Mouse (Mus musculus): ENCODE data around the gene Pcbp2. TPM values are rescaled to one million over a fixed set of nuclear protein-coding genes. Genes with fewer than 3 reads are reported as not detected.

Gene Pcbp2
- polyA plus RNA-seq, 1 experiment from 2014 or later = 247 TPM

- H3K4me1 ChIP-seq (replicated peaks; ENCODE audit: control insufficient read depth, insufficient read depth, low read length) = peaks cover 19% of the 10 kb centered on the region
- WGBS = 79% methylated on average over 3 of the region's 3 CpGs
- H3K4me2 ChIP-seq (ENCODE audit: low read depth, low read length, severe bottlenecking) = no peak overlapping the region
- H3K4me3 ChIP-seq (ENCODE audit: low read depth, low read length) = no peak overlapping the region
- ATAC-seq (replicated peaks; ENCODE audit: low FRiP score) (no peak), DNase-seq (ENCODE audit: low spot score) (no peak)
- no peak overlapping the region for H3K9ac ChIP-seq (ENCODE audit: low read length)
- H3K9me3 ChIP-seq (ENCODE audit: control insufficient read depth, low read length) = no peaks in the 10 kb centered on the region
- no peak overlapping the region for H3K27ac ChIP-seq (ENCODE audit: low read depth, low read length)
- H3K36me3 ChIP-seq (ENCODE audit: control insufficient read depth, insufficient read depth, low read length) = no peaks in the 10 kb centered on the region
- H3K27me3 ChIP-seq (ENCODE audit: control insufficient read depth, insufficient read depth, low read length) = no peaks in the 10 kb centered on the region
Measured at GRCm38 (mm10) chr15:102513004-102513403, 42.7 kb downstream of the Pcbp2 start.

- WGBS = 82% methylated on average over 2 of the region's 2 CpGs
- ATAC-seq (replicated peaks; ENCODE audit: low FRiP score) = no peak
- H3K4me2 ChIP-seq (ENCODE audit: low read depth, low read length, severe bottlenecking) = peak overlapping the region; percentile 92; the same call in 1 of the 2 replicates
- no peak overlapping the region for H3K27ac ChIP-seq (ENCODE audit: low read depth, low read length)
- no peaks in the 10 kb centered on the region for H3K27me3 ChIP-seq (ENCODE audit: control insufficient read depth, insufficient read depth, low read length)
- no peaks in the 10 kb centered on the region for H3K36me3 ChIP-seq (ENCODE audit: control insufficient read depth, insufficient read depth, low read length)
- H3K4me3 ChIP-seq (ENCODE audit: low read depth, low read length) = no peak overlapping the region
- peaks cover 24% of the 10 kb centered on the region for H3K4me1 ChIP-seq (replicated peaks; ENCODE audit: control insufficient read depth, insufficient read depth, low read length)
- DNase-seq (ENCODE audit: low spot score) = no peak
- H3K9ac ChIP-seq (ENCODE audit: low read length) = no peak overlapping the region
- H3K9me3 ChIP-seq (ENCODE audit: control insufficient read depth, low read length) = no peaks in the 10 kb centered on the region
Measured at GRCm38 (mm10) chr15:102515261-102515660, 44.9 kb downstream of the Pcbp2 start.

- peak overlapping the region; percentile 92 for H3K4me2 ChIP-seq (ENCODE audit: low read depth, low read length, severe bottlenecking)
- peak overlapping the region; percentile 80 for H3K9ac ChIP-seq (ENCODE audit: low read length)
- 0 out of 2 replicates have a peak overlapping the region, but pooled peaks have one; percentile 84 for H3K27ac ChIP-seq (ENCODE audit: low read depth, low read length)
- no peak for DNase-seq (ENCODE audit: low spot score)
- H3K4me1 ChIP-seq (replicated peaks; ENCODE audit: control insufficient read depth, insufficient read depth, low read length) = peaks cover 23% of the 10 kb centered on the region
- H3K27me3 ChIP-seq (ENCODE audit: control insufficient read depth, insufficient read depth, low read length) = no peaks in the 10 kb centered on the region
- H3K36me3 ChIP-seq (ENCODE audit: control insufficient read depth, insufficient read depth, low read length) = no peaks in the 10 kb centered on the region
- no peak for ATAC-seq (replicated peaks; ENCODE audit: low FRiP score)
- H3K4me3 ChIP-seq (ENCODE audit: low read depth, low read length) = peak overlapping the region; percentile 69
- WGBS = 59% methylated on average over 4 of the region's 4 CpGs
- H3K9me3 ChIP-seq (ENCODE audit: control insufficient read depth, low read length) = no peaks in the 10 kb centered on the region
Measured at GRCm38 (mm10) chr15:102515791-102516190, 45.5 kb downstream of the Pcbp2 start.

- Histone ChIP-seq H3K4me3 (ENCODE audit: low read depth, low read length) (peak overlapping the region; percentile 69), H3K4me2 (ENCODE audit: low read depth, low read length, severe bottlenecking) (peak overlapping the region; percentile 92), H3K27me3 (ENCODE audit: control insufficient read depth, insufficient read depth, low read length) (no peaks in the 10 kb centered on the region), H3K4me1 (replicated peaks; ENCODE audit: control insufficient read depth, insufficient read depth, low read length) (peaks cover 19% of the 10 kb centered on the region), H3K36me3 (ENCODE audit: control insufficient read depth, insufficient read depth, low read length) (no peaks in the 10 kb centered on the region), H3K9me3 (ENCODE audit: control insufficient read depth, low read length) (no peaks in the 10 kb centered on the region), H3K9ac (ENCODE audit: low read length) (peak overlapping the region; percentile 80), H3K27ac (ENCODE audit: low read depth, low read length) (peak overlapping the region; percentile 84)
- ATAC-seq (replicated peaks; ENCODE audit: low FRiP score) (no peak; the same call in 1 of the 2 replicates), DNase-seq (ENCODE audit: low spot score) (no peak)
- WGBS = 0% methylated on average over 12 of the region's 12 CpGs
Measured at GRCm38 (mm10) chr15:102516293-102516692, 46.0 kb downstream of the Pcbp2 start.

GRCm38 (mm10) chr15:102516728-102517404, 46.5 kb downstream of the Pcbp2 start, which contains the start of gene Map3k12:
Gene Map3k12 (minus strand): TSS chr15:102517064.
- ATAC-seq (replicated peaks; ENCODE audit: low FRiP score) = peak; percentile 19
- Histone ChIP-seq H3K9ac (ENCODE audit: low read length) (peak within 1 kb of the TSS; percentile 80), H3K4me3 (ENCODE audit: low read depth, low read length) (peak within 1 kb of the TSS; percentile 69), H3K36me3 (ENCODE audit: control insufficient read depth, insufficient read depth, low read length) (no peaks in the 10 kb centered on the region), H3K4me2 (ENCODE audit: low read depth, low read length, severe bottlenecking) (peak within 1 kb of the TSS; percentile 92), H3K4me1 (replicated peaks; ENCODE audit: control insufficient read depth, insufficient read depth, low read length) (peaks cover 13% of the 10 kb centered on the region), H3K27me3 (ENCODE audit: control insufficient read depth, insufficient read depth, low read length) (no peaks in the 10 kb centered on the region), H3K27ac (ENCODE audit: low read depth, low read length) (peak within 1 kb of the TSS; percentile 84), H3K9me3 (ENCODE audit: control insufficient read depth, low read length) (no peaks in the 10 kb centered on the region)
- peak; percentile 89 for DNase-seq (ENCODE audit: low spot score)
- WGBS = under 1% methylated on average over 43 of the region's 43 CpGs

GRCm38 (mm10) chr15:102517631-102517975, 47.3 kb downstream of the Pcbp2 start:
- Histone ChIP-seq H3K4me3 (ENCODE audit: low read depth, low read length) (peak overlapping the region; percentile 69), H3K4me1 (replicated peaks; ENCODE audit: control insufficient read depth, insufficient read depth, low read length) (peaks cover 11% of the 10 kb centered on the region), H3K9ac (ENCODE audit: low read length) (peak overlapping the region; percentile 80), H3K4me2 (ENCODE audit: low read depth, low read length, severe bottlenecking) (peak overlapping the region; percentile 92), H3K27ac (ENCODE audit: low read depth, low read length) (peak overlapping the region; percentile 84; the same call in 1 of the 2 replicates), H3K36me3 (ENCODE audit: control insufficient read depth, insufficient read depth, low read length) (no peaks in the 10 kb centered on the region), H3K9me3 (ENCODE audit: control insufficient read depth, low read length) (no peaks in the 10 kb centered on the region), H3K27me3 (ENCODE audit: control insufficient read depth, insufficient read depth, low read length) (no peaks in the 10 kb centered on the region)
- ATAC-seq (replicated peaks; ENCODE audit: low FRiP score) (no peak), DNase-seq (ENCODE audit: low spot score) (no peak)
- 1% methylated on average over 10 of the region's 10 CpGs for WGBS

GRCm38 (mm10) chr15:102517976-102518858, 47.9 kb downstream of the Pcbp2 start, which contains the start of gene Tarbp2:
Gene Tarbp2 (plus strand): TSS chr15:102518192.
- peaks cover 11% of the 10 kb centered on the region for H3K4me1 ChIP-seq (replicated peaks; ENCODE audit: control insufficient read depth, insufficient read depth, low read length)

GRCm38 (mm10) chr15:102518859-102519201, 48.5 kb downstream of the Pcbp2 start:
- WGBS = 18% methylated on average over 9 of the region's 9 CpGs
- Histone ChIP-seq H3K4me3 (ENCODE audit: low read depth, low read length) (peak overlapping the region; percentile 69), H3K9ac (ENCODE audit: low read length) (peak overlapping the region; percentile 80), H3K9me3 (ENCODE audit: control insufficient read depth, low read length) (no peaks in the 10 kb centered on the region), H3K27ac (ENCODE audit: low read depth, low read length) (peak overlapping the region; percentile 93), H3K36me3 (ENCODE audit: control insufficient read depth, insufficient read depth, low read length) (no peaks in the 10 kb centered on the region), H3K27me3 (ENCODE audit: control insufficient read depth, insufficient read depth, low read length) (no peaks in the 10 kb centered on the region), H3K4me2 (ENCODE audit: low read depth, low read length, severe bottlenecking) (peak overlapping the region; percentile 92), H3K4me1 (replicated peaks; ENCODE audit: control insufficient read depth, insufficient read depth, low read length) (peaks cover 11% of the 10 kb centered on the region)
- ATAC-seq (replicated peaks; ENCODE audit: low FRiP score) (peak; percentile 1; the same call in 1 of the 2 replicates), DNase-seq (ENCODE audit: low spot score) (no peak)

More at GRCm38 (mm10) chr15:102517976-102518858, 47.9 kb downstream of the Pcbp2 start, which contains the start of gene Tarbp2:
- H3K27ac ChIP-seq (ENCODE audit: low read depth, low read length) = peak within 1 kb of the TSS; percentile 93
- peak within 1 kb of the TSS; percentile 80 for H3K9ac ChIP-seq (ENCODE audit: low read length)
- H3K36me3 ChIP-seq (ENCODE audit: control insufficient read depth, insufficient read depth, low read length) = no peaks in the 10 kb centered on the region
- under 1% methylated on average over 60 of the region's 60 CpGs for WGBS
- no peaks in the 10 kb centered on the region for H3K27me3 ChIP-seq (ENCODE audit: control insufficient read depth, insufficient read depth, low read length)
- peak within 1 kb of the TSS; percentile 69 for H3K4me3 ChIP-seq (ENCODE audit: low read depth, low read length)
- peak; percentile 92 for ATAC-seq (replicated peaks; ENCODE audit: low FRiP score)
- DNase-seq (ENCODE audit: low spot score) = peak; percentile 99
- no peaks in the 10 kb centered on the region for H3K9me3 ChIP-seq (ENCODE audit: control insufficient read depth, low read length)
- H3K4me2 ChIP-seq (ENCODE audit: low read depth, low read length, severe bottlenecking) = peak within 1 kb of the TSS; percentile 92
